Mouse (Mus musculus) midbrain, postnatal 0 days (tissue): ENCODE data around the gene Lrp10. TPM values are rescaled to one million over a fixed set of nuclear protein-coding genes. Genes with fewer than 3 reads are reported as not detected.
A peak's percentile ranks its signal among the peaks of the same experiment; 100 is the strongest.

Experiments
- ATAC-seq: fragments of 200-750 bp; cut with Nextera tagmentation; 2 replicates; pipeline ENCODE4 v1.8.0; 2017; ENCODE audit warnings: moderate number of reproducible peaks, mild to moderate bottlenecking, moderate TSS enrichment, moderate library complexity; ENCODE audit not compliant: low FRiP score
- DNase-seq: peaks from one replicate; pipeline ENCODE4 v3.0.0-alpha.2; 2015; ENCODE audit warnings: low spot score
- H3K27ac ChIP-seq: fragments of 300-500 bp; sonication (generic); 2 replicates; pipeline ENCODE4 v1.5.1; 2014; ENCODE audit warnings: low read depth, mild to moderate bottlenecking, low read length, mixed read lengths
- H3K27me3 ChIP-seq: fragments of 300-500 bp; sonication (generic); 2 replicates; pipeline ENCODE4 v1.6.1; 2014; ENCODE audit warnings: low read length, control low read depth, mixed read lengths; ENCODE audit not compliant: insufficient read depth
- H3K36me3 ChIP-seq: fragments of 300-500 bp; sonication (generic); 2 replicates; pipeline ENCODE4 v1.6.1; 2014; ENCODE audit warnings: low read length, control low read depth, mixed read lengths; ENCODE audit not compliant: insufficient read depth
- H3K4me1 ChIP-seq: fragments of 300-500 bp; sonication (generic); 2 replicates; pipeline ENCODE4 v1.6.1; 2014; ENCODE audit warnings: mild to moderate bottlenecking, control low read depth, antibody characterized with exemption, low read length, mixed read lengths; ENCODE audit not compliant: insufficient read depth
- H3K4me2 ChIP-seq: fragments of 300-500 bp; sonication (generic); 2 replicates; pipeline ENCODE4 v1.6.1; 2014; ENCODE audit warnings: low read depth, mild to moderate bottlenecking, low read length, mixed read lengths; ENCODE audit not compliant: poor library complexity, severe bottlenecking
- H3K4me3 ChIP-seq: fragments of 300-500 bp; sonication (generic); 2 replicates; pipeline ENCODE4 v1.5.1; 2014; ENCODE audit warnings: low read depth, mild to moderate bottlenecking, low read length, moderate library complexity
- H3K9ac ChIP-seq: fragments of 300-500 bp; sonication (generic); replicated peaks from 2 replicates; pipeline ENCODE4 v1.6.1; 2014; ENCODE audit warnings: mild to moderate bottlenecking, low read length, moderate library complexity, mixed read lengths; ENCODE audit not compliant: poor library complexity, severe bottlenecking
- H3K9me3 ChIP-seq: fragments of 300-500 bp; sonication (generic); 2 replicates; pipeline ENCODE4 v1.6.1; 2016; ENCODE audit warnings: low read length, control low read depth
- CTCF ChIP-seq: IDR thresholded peaks from 2 replicates; pipeline ENCODE4 v1.5.1; 2016; ENCODE audit warnings: antibody characterized with exemption, mild to moderate bottlenecking
- WGBS: fragments of 180-500 bp; shearing (Covaris S2); extraction: QIAGEN DNeasy Blood & Tissue Kit; methylation state at CpG from one replicate; pipeline ENCODE4 v1.1.7; 2014; 5-methylcytosine and 5-hydroxymethylcytosine counted together
- polyA plus RNA-seq: library from polyadenylated mRNA; unstranded; fragments of >200 nt; fragmentation: Nextera tagmentation; extraction: Ambion mirVana; gene quantifications from 2 replicates; pipeline ENCODE4 v1.2.1, GENCODE M21; 2015
- total RNA-seq: library from RNA; depleted of rRNA; stranded (reverse); fragments of >200 nt; gene quantifications from 2 replicates; pipeline ENCODE4 v1.2.3, GENCODE M21; 2014

Gene Lrp10
- total and polyA plus RNA-seq, 2 experiments from 2014 or later, result 29.7 to 42.1 TPM

DNA sequence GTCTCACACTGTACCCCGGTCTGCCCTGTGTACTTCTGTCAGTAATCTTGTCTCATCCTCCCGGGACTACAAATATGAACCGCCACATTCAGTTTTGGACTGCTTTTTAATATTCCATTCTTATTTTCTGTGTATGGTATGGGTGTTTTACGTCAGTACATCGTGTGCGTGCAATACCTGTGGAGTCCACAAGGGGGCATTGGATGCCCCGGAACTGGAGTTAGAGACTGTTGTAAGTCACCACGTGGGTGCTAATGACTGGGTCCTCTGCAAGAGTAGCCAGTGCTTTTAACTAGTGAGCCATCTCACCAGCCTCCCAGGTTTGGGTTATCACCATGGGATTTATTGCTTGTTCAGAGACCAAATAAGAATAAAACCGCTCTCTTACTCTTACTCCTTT lies 18.6 kb downstream of the Lrp10 start:
- Histone ChIP-seq H3K4me1 (peaks cover 2% of the 10 kb centered on the region; the same call in 1 of the 2 replicates), H3K9me3 (no peaks in the 10 kb centered on the region), H3K27ac (no peak overlapping the region), H3K4me2 (no peak overlapping the region), H3K4me3 (no peak overlapping the region), H3K36me3 (no peaks in the 10 kb centered on the region; the same call in 1 of the 2 replicates), H3K9ac (no peak overlapping the region), H3K27me3 (no peaks in the 10 kb centered on the region)
- TF ChIP-seq CTCF, result peak; percentile 70
- WGBS, result 42% methylated on average over 9 of the region's 9 CpGs
- peak; percentile 38 for DNase-seq
- ATAC-seq, result no peak

DNA sequence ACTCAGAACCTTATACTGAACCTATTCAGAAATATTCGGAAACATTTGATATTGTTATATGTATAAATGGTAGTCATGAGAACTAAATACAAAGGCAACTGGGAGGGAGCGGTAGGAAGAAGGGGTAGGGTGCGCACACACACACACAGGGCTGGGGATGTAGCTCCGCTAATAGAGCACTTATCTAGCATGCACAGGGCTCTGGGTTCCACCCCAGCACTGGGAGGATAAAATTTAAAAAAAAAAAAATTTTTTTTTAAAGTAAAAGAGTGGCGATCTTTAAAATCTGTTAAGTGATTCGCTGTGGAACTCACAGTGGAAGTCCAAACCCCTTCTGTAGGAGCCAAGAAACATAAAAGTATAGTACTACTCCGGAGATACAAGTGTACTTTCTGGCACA lies 22.0 kb downstream of the Lrp10 start:
- H3K27ac ChIP-seq, result no peak overlapping the region
- no peaks in the 10 kb centered on the region for H3K27me3 ChIP-seq
- DNase-seq (no peak), ATAC-seq (no peak)
- no peak overlapping the region for H3K4me2 ChIP-seq
- TF ChIP-seq CTCF, result no peak
- 94% methylated on average over 7 of the region's 7 CpGs for WGBS
- no peaks in the 10 kb centered on the region for H3K4me1 ChIP-seq
- no peak overlapping the region for H3K4me3 ChIP-seq
- H3K36me3 ChIP-seq, result no peaks in the 10 kb centered on the region; the same call in 1 of the 2 replicates
- no peaks in the 10 kb centered on the region for H3K9me3 ChIP-seq
- H3K9ac ChIP-seq, result no peak overlapping the region

DNA sequence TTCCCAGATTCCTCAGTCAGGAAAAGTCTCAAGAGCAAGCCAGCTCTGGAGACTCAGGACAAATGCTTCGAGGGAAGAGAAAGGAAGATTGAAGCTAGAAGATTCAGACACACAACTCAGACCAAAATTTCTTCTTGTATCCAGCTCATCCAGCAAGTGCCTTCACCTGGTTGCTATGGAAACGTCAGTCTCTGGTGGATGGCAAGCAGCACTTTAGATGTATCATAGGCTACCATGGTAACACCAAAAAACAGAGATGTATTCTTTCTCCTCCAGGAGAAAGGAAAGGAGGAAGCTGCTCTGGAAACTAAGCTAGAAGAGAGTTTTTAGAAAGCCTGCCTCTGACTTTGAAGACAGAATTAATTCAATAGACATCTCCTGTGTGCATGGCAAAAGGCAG lies 23.8 kb downstream of the Lrp10 start:
- no peak overlapping the region for H3K9ac ChIP-seq
- H3K4me3 ChIP-seq, result no peak overlapping the region
- no peaks in the 10 kb centered on the region for H3K36me3 ChIP-seq
- peak overlapping the region; percentile 47; the same call in 1 of the 2 replicates for H3K27ac ChIP-seq
- DNase-seq (peak; percentile 63), ATAC-seq (no peak; the same call in 1 of the 2 replicates)
- H3K4me1 ChIP-seq, result no peaks in the 10 kb centered on the region
- no peak for TF ChIP-seq CTCF
- no peaks in the 10 kb centered on the region for H3K27me3 ChIP-seq
- 0 out of 2 replicates have a peak overlapping the region, but pooled peaks have one; percentile 12 for H3K4me2 ChIP-seq
- no peaks in the 10 kb centered on the region for H3K9me3 ChIP-seq
- 61% methylated on average over 2 of the region's 2 CpGs for WGBS

DNA sequence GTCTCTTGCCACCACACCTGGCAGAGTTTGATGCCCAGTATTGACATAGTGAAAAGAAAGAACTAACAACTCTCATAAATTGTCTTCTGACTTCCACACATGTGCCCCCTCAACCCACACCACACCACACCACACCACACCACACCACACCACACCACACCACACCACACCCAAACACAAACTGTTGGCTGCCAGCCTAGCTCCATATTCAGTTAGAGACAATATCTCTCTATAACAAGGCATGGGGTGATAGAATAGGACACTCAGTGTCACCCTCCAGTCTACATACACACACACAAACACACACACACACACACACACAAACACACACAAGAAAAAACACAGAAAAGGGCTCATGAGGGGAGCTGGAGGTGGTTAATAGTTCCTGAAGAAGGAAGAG lies 24.4 kb downstream of the Lrp10 start:
- Histone ChIP-seq H3K36me3 (no peaks in the 10 kb centered on the region), H3K9me3 (no peaks in the 10 kb centered on the region), H3K9ac (no peak overlapping the region), H3K4me3 (no peak overlapping the region), H3K4me1 (no peaks in the 10 kb centered on the region), H3K27me3 (no peaks in the 10 kb centered on the region), H3K4me2 (no peak overlapping the region), H3K27ac (0 out of 2 replicates have a peak overlapping the region, but pooled peaks have one; percentile 26)
- no peak for DNase-seq
- no peak for ATAC-seq
- TF ChIP-seq CTCF, result no peak

DNA sequence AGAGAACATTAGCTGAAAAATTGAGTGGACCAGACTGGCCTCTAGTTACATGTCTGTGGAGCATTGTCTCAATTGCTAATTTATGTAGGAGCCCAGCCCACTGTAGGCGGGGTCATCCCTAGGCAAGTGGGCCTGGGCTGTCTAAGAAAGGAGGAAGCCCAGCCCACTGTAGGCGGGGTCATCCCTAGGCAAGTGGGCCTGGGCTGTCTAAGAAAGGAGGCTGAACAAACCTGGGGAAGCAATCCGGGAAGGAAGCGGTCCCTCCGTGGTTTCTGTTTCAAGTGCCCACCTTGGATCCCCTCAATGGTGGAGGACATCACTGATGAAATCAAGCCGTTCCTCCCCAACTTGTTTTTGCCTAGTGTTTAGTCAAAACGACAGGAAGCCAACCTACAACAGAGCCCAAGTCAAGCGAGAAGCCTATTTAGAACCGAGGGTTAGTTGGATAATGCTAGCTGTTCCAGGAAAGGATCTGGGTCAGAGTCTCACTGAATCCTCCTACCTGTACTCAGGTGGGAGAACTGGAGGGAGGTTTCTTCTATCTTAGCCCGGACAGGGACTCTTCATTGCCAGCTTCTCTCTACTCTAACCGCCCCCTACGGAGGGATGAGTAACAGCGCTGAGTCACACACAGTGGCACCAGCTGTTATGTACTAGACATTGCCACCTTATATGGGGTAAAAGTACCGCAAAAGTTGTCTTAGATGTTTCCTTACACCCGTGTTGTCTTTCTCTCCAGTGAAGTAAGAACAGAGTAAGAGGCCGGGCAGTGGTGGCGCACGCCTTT lies 28.6 kb downstream of the Lrp10 start:
- no peak for TF ChIP-seq CTCF
- no peak for DNase-seq
- H3K9ac ChIP-seq, result no peak overlapping the region
- H3K27ac ChIP-seq, result no peak overlapping the region
- no peaks in the 10 kb centered on the region for H3K9me3 ChIP-seq
- no peaks in the 10 kb centered on the region for H3K36me3 ChIP-seq
- no peaks in the 10 kb centered on the region for H3K27me3 ChIP-seq
- no peak overlapping the region for H3K4me3 ChIP-seq
- no peaks in the 10 kb centered on the region for H3K4me1 ChIP-seq
- no peak overlapping the region for H3K4me2 ChIP-seq
- no peak for ATAC-seq
- 74% methylated on average over 18 of the region's 18 CpGs for WGBS

DNA sequence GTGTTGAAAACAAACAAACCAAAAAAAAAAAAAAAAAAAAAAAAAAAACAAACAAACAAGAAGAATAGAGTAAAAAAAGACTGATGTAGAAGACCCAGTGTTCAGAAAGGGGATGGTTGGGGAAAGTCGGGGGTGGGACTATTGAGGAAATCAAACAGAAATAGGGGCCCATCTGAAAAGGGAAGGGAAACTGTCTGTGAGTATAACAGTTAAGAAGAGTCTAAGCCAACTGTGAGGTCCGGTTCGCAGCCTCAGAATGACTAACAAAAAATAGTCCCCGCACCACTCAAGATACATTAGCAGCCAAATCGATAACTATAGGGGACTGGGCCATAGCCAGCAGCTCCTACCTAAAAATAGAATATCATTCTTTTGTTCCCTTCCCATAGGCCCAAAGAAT lies 29.3 kb downstream of the Lrp10 start:
- Histone ChIP-seq H3K36me3 (no peaks in the 10 kb centered on the region), H3K4me1 (no peaks in the 10 kb centered on the region), H3K9ac (no peak overlapping the region), H3K4me2 (no peak overlapping the region), H3K4me3 (no peak overlapping the region), H3K9me3 (no peaks in the 10 kb centered on the region), H3K27ac (no peak overlapping the region), H3K27me3 (no peaks in the 10 kb centered on the region)
- 93% methylated on average over 5 of the region's 5 CpGs for WGBS
- TF ChIP-seq CTCF, result no peak
- ATAC-seq (no peak), DNase-seq (no peak)
